ENCODE assay signal across 8 mouse cellular contexts in genomic region chr14:31130236-31131220, GRCm38 (mm10). TPM values are rescaled to one million over a fixed set of nuclear protein-coding genes. Genes with fewer than 3 reads are reported as not detected.
DNase-seq lines count a peak whose midpoint lies in the region; ATAC-seq and TF ChIP-seq lines count a peak whose summit lies in the region.

Gene Nt5dc2 (plus strand): TSS chr14:31131053.

- DNase-seq in MN1 (ENCODE audit: low spot score) = peak; percentile 93
- DNase-seq in cerebellum, adult 2 months = peak; percentile 63 to 74
- DNase-seq in frontal cortex, postnatal 10 days (ENCODE audit: low spot score in 2 of 2) = peak; percentile 75 to 84
- DNase-seq in hindbrain, embryonic 11.5 days (ENCODE audit: low spot score) = peak; percentile 96
- DNase-seq in left cerebral cortex, postnatal 10 days (ENCODE audit: extremely low spot score in 1 of 2, low spot score in 2 of 2) = peak; percentile 62 to 94
- DNase-seq in right cerebral cortex, postnatal 14 days = peak; percentile 74
- peak; percentile 87 to 90 for DNase-seq in urinary bladder, postnatal 4 days (ENCODE audit: low spot score in 2 of 2)

- no peaks in the 10 kb centered on the region for H3K27me3 ChIP-seq in cerebellum, adult 2 months (ENCODE audit: control insufficient read depth, insufficient read depth, low read length)
- H3K27me3 ChIP-seq in hindbrain, embryonic 11.5 days (ENCODE audit: control insufficient read depth, insufficient read depth, low read length) = no peaks in the 10 kb centered on the region

- peaks cover 4% of the 10 kb centered on the region; the same call in 1 of the 2 replicates for H3K36me3 ChIP-seq in hindbrain, embryonic 11.5 days (ENCODE audit: control insufficient read depth, insufficient read depth, low read length)

- peak within 1 kb of the TSS; percentile 94 for H3K9ac ChIP-seq in hindbrain, embryonic 11.5 days (ENCODE audit: low read depth, low read length)

- ATAC-seq in hindbrain, embryonic 11.5 days (ENCODE audit: low FRiP score) = peak; percentile 86
- peak; percentile 46 for ATAC-seq in megakaryocyte progenitor cell, adult 5-6 weeks (replicated peaks; ENCODE audit: poor library complexity)

- H3K27ac ChIP-seq in cerebellum, adult 2 months (ENCODE audit: insufficient read depth, low read length) = no peak within 1 kb of the TSS
- peak within 1 kb of the TSS; percentile 89 for H3K27ac ChIP-seq in hindbrain, embryonic 11.5 days (ENCODE audit: low read depth, low read length)

- intact Hi-C loops in left cerebral cortex, postnatal 10 days (cut with DNase I) = loop anchor here (5.0 kb wide), 1 partner anchor 67 kb away; no protein-coding TSS in a partner anchor

- H3K4me2 ChIP-seq in hindbrain, embryonic 11.5 days (replicated peaks; ENCODE audit: low read depth, low read length) = peak within 1 kb of the TSS; percentile 61

- TF ChIP-seq POLR2A in cerebellum, adult 2 months (IDR thresholded peaks at IDR 0.05; ENCODE audit: borderline replicate concordance, insufficient read depth, low read length) = no peak

- WGBS in cerebellum, adult 2 months = 5% methylated on average over 62 of the region's 63 CpGs
- 6% methylated on average over 50 of the region's 63 CpGs for WGBS in hindbrain, embryonic 11.5 days

- H3K9me3 ChIP-seq in hindbrain, embryonic 11.5 days (ENCODE audit: control insufficient read depth, low read length) = no peaks in the 10 kb centered on the region

- H3K4me1 ChIP-seq in cerebellum, adult 2 months (ENCODE audit: control insufficient read depth, insufficient read depth, low read length) = 0 out of 2 replicates have a peak, but pooled peaks cover 8% of the 10 kb centered on the region
- peaks cover 9% of the 10 kb centered on the region; the same call in 1 of the 2 replicates for H3K4me1 ChIP-seq in hindbrain, embryonic 11.5 days (replicated peaks; ENCODE audit: control insufficient read depth, insufficient read depth, low read length)

- no peak for TF ChIP-seq CTCF in cerebellum, adult 2 months (IDR thresholded peaks at IDR 0.05; ENCODE audit: borderline replicate concordance, insufficient read depth, low read depth, low read length)

- peak within 1 kb of the TSS; percentile 49 for H3K4me3 ChIP-seq in cerebellum, adult 2 months (replicated peaks; ENCODE audit: insufficient read depth, low read depth, low read length)
- H3K4me3 ChIP-seq in hindbrain, embryonic 11.5 days (ENCODE audit: low read depth, low read length) = peak within 1 kb of the TSS; percentile 86

RNA-seq across cellular contexts. Expression of gene Nt5dc2, which starts in this region (rescaled TPM):
- 28.3 and 28.4 TPM in 2 replicates for polyA plus RNA-seq in cerebellum, adult 2 months (2012; rRNA removed)
- polyA plus RNA-seq in hindbrain, embryonic 11.5 days (2014; fragmentation: Nextera tagmentation; extraction: Ambion mirVana) = 458 and 483 TPM in 2 replicates
- 1 to 10 TPM; 6.6 to 8.5 TPM for total RNA-seq in left cerebral cortex, postnatal 10 days (2021)
- total RNA-seq in megakaryocyte progenitor cell, adult 5-6 weeks (2015) = 90.7 and 110 TPM in 2 replicates
- total RNA-seq in megakaryocyte progenitor cell, adult 5-6 weeks (2017) = 136 and 153 TPM in 2 replicates

Comparison
In these comparisons a context has a peak if more than half of its experiments do, and no peak if none do; other contexts are left out.
1. RNA of gene Nt5dc2 (total RNA-seq): 90.7 to 153 TPM in megakaryocyte progenitor cell, adult 5-6 weeks; 6.6 to 8.5 TPM in left cerebral cortex, postnatal 10 days; every median in the first group is over 4 times any median in the second.
2. RNA of gene Nt5dc2 (polyA plus RNA-seq): 458 to 483 TPM in hindbrain, embryonic 11.5 days; 28.3 to 28.4 TPM in cerebellum, adult 2 months; every median in the first group is over 10 times any median in the second.
3. Peak in every context shown above with its lines, with median percentiles within 50 percentile points of each other: DNase-seq.